Mouse (Mus musculus) myocyte (in vitro differentiated cells): ENCODE data around the gene Sytl3. TPM values are rescaled to one million over a fixed set of nuclear protein-coding genes. Genes with fewer than 3 reads are reported as not detected.

Experiments used
- H3K27me3 ChIP-seq: one replicate; pipeline ENCODE4 v1.6.1; 2011; ENCODE audit not compliant: control insufficient read depth, insufficient read depth, insufficient read length
- H3K36me3 ChIP-seq: one replicate; pipeline ENCODE4 v1.6.1; 2011; ENCODE audit not compliant: control insufficient read depth, insufficient read depth
- H3K4me2 ChIP-seq: one replicate; pipeline ENCODE4 v1.6.1; 2011; ENCODE audit warnings: low read depth, control low read depth
- H3K4me3 ChIP-seq: one replicate; pipeline ENCODE4 v1.5.1; 2011; ENCODE audit warnings: mild to moderate bottlenecking, control low read depth, moderate library complexity
- H3K79me2 ChIP-seq: one replicate; pipeline ENCODE4 v1.6.1; 2011; ENCODE audit not compliant: control insufficient read depth, insufficient read depth
- H3ac ChIP-seq: one replicate; pipeline ENCODE4 v1.6.1; 2011; ENCODE audit not compliant: control insufficient read depth, insufficient read length
- CEBPB ChIP-seq: IDR thresholded peaks from 2 replicates; pipeline ENCODE4 v1.6.1; 2011; ENCODE audit warnings: mild to moderate bottlenecking, moderate library complexity; ENCODE audit not compliant: poor library complexity, insufficient read depth, severe bottlenecking
- E2F4 ChIP-seq: IDR thresholded peaks from one replicate; pipeline ENCODE4 v1.6.1; 2011; ENCODE audit warnings: mild to moderate bottlenecking, control low read depth, moderate library complexity; ENCODE audit not compliant: insufficient read depth
- MAX ChIP-seq: IDR thresholded peaks from one replicate; pipeline ENCODE4 v1.6.1; 2011; ENCODE audit warnings: low read depth, mild to moderate bottlenecking, control low read depth
- MYOD1 ChIP-seq, 3 experiments: IDR thresholded peaks; one replicate each; pipeline ENCODE4 v1.6.1; 2011; ENCODE audit warnings: control low read depth in 2 of 3, low read depth in 2 of 3, mild to moderate bottlenecking in 2 of 3, moderate library complexity in 1 of 3; ENCODE audit not compliant: insufficient read length in 2 of 3, control insufficient read depth in 1 of 3
- MYOG ChIP-seq, 3 experiments: IDR thresholded peaks; one replicate each; pipeline ENCODE4 v1.6.1; 2011; ENCODE audit warnings: control low read depth in 2 of 3, low read depth in 2 of 3, mild to moderate bottlenecking in 2 of 3; ENCODE audit not compliant: insufficient read length in 2 of 3, control insufficient read depth in 1 of 3, insufficient read depth in 1 of 3
- POLR2A ChIP-seq: IDR thresholded peaks from one replicate; pipeline ENCODE4 v1.6.1; 2011; ENCODE audit warnings: low read depth, mild to moderate bottlenecking, control low read depth, moderate library complexity; ENCODE audit not compliant: insufficient read length
- POLR2AphosphoS2 ChIP-seq: IDR thresholded peaks from one replicate; pipeline ENCODE4 v1.6.1; 2011; ENCODE audit warnings: low read depth, control low read depth; ENCODE audit not compliant: insufficient read length
- REST ChIP-seq: IDR thresholded peaks from one replicate; pipeline ENCODE4 v1.6.1; 2011; ENCODE audit warnings: mild to moderate bottlenecking, control low read depth, moderate library complexity; ENCODE audit not compliant: insufficient read depth, insufficient read length
- SRF ChIP-seq: IDR thresholded peaks from one replicate; pipeline ENCODE4 v1.6.1; 2011; ENCODE audit warnings: low read depth; ENCODE audit not compliant: control insufficient read depth, insufficient read length
- TCF12 ChIP-seq: IDR thresholded peaks from one replicate; pipeline ENCODE4 v1.6.1; 2011; ENCODE audit warnings: mild to moderate bottlenecking, control low read depth; ENCODE audit not compliant: poor library complexity, insufficient read depth, severe bottlenecking
- TCF3 ChIP-seq: IDR thresholded peaks from one replicate; pipeline ENCODE4 v1.6.1; 2011; ENCODE audit warnings: low read depth, control low read depth; ENCODE audit not compliant: insufficient read length
- USF1 ChIP-seq: IDR thresholded peaks from one replicate; pipeline ENCODE4 v1.6.1; 2011; ENCODE audit warnings: low read depth, mild to moderate bottlenecking, control low read depth, moderate library complexity
- polyA plus RNA-seq: library from polyadenylated mRNA; unstranded; fragments of >200 nt; fragmentation: generic; extraction: Trizol; gene quantifications from one replicate; pipeline ENCODE4 v1.2.1, GENCODE M21; 2012; ENCODE audit warnings: missing spikeins

The Sytl3 gene
- polyA plus RNA-seq, 1 experiment = not detected

DNA sequence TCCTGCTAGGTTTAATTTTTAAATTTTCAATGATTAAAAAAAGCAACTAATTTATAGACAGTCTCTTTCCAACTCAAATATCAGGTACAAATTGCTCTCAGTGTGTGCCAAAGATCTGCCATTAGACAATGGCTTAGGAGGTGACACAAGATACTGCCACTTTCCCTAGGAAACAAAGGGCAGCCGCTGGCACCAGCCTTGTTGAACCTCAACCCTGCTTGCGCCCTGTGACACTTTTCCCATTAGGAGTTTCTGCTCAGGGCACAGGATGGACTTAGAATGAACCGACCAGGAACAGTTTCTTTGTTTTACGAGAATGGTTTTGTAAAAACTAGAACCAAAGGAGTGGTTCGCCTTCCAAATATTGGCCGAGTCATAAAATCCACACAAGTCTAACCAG is 117.2 kb downstream of the Sytl3 start:
- Histone ChIP-seq H3K27me3 (no peaks in the 10 kb centered on the region), H3K36me3 (no peaks in the 10 kb centered on the region), H3K79me2 (peaks cover 83% of the 10 kb centered on the region), H3ac (no peak overlapping the region), H3K4me2 (no peak overlapping the region), H3K4me3 (no peak overlapping the region)
- TF ChIP-seq REST (no peak), TCF3 (no peak), USF1 (no peak), MYOD1 (IDR thresholded peaks at IDR 0.05; ENCODE audit: control insufficient read depth in 1 of 3, insufficient read length in 2 of 3, low read depth in 2 of 3) (no peak), SRF (no peak), MYOG (IDR thresholded peaks at IDR 0.05; ENCODE audit: control insufficient read depth in 1 of 3, insufficient read depth in 1 of 3, insufficient read length in 2 of 3, low read depth in 2 of 3) (no peak), POLR2AphosphoS2 (no peak), MAX (no peak), TCF12 (no peak), POLR2A (no peak), E2F4 (no peak), CEBPB (no peak)

- H3K4me2 ChIP-seq = no peak overlapping the region
- TF ChIP-seq TCF3 (no peak), TCF12 (no peak), SRF (no peak), REST (no peak), POLR2A (no peak), E2F4 (no peak), MYOD1 (IDR thresholded peaks at IDR 0.05; ENCODE audit: control insufficient read depth in 1 of 3, insufficient read length in 2 of 3, low read depth in 2 of 3) (no peak), POLR2AphosphoS2 (no peak), CEBPB (no peak), USF1 (no peak), MAX (no peak), MYOG (IDR thresholded peaks at IDR 0.05; ENCODE audit: control insufficient read depth in 1 of 3, insufficient read depth in 1 of 3, insufficient read length in 2 of 3, low read depth in 2 of 3) (no peak)
- H3K4me3 ChIP-seq = no peak overlapping the region
- H3ac ChIP-seq = no peak overlapping the region
- H3K27me3 ChIP-seq = no peaks in the 10 kb centered on the region
- peaks cover 85% of the 10 kb centered on the region for H3K79me2 ChIP-seq
- H3K36me3 ChIP-seq = no peaks in the 10 kb centered on the region
These were observed 117.7 kb downstream of the Sytl3 start for GRCm38 (mm10) chr17:6776576-6776975.

GRCm38 (mm10) chr17:6777061-6777460 is 118.2 kb downstream of the Sytl3 start:
- H3K4me3 ChIP-seq = no peak overlapping the region
- TF ChIP-seq POLR2A (no peak), POLR2AphosphoS2 (no peak), E2F4 (no peak), SRF (no peak), CEBPB (no peak), USF1 (no peak), TCF12 (no peak), REST (no peak), MAX (no peak), TCF3 (no peak), MYOD1 (IDR thresholded peaks at IDR 0.05; ENCODE audit: control insufficient read depth in 1 of 3, insufficient read length in 2 of 3, low read depth in 2 of 3) (no peak), MYOG (IDR thresholded peaks at IDR 0.05; ENCODE audit: control insufficient read depth in 1 of 3, insufficient read depth in 1 of 3, insufficient read length in 2 of 3, low read depth in 2 of 3) (no peak)

GRCm38 (mm10) chr17:6777629-6778331 is 118.9 kb downstream of the Sytl3 start:
- Histone ChIP-seq H3ac (no peak overlapping the region), H3K79me2 (peaks cover 81% of the 10 kb centered on the region), H3K36me3 (no peaks in the 10 kb centered on the region), H3K27me3 (no peaks in the 10 kb centered on the region), H3K4me2 (peak overlapping the region; percentile 94), H3K4me3 (peak overlapping the region; percentile 91)
- TF ChIP-seq REST (no peak), POLR2A (no peak), MYOD1 (IDR thresholded peaks at IDR 0.05; ENCODE audit: control insufficient read depth in 1 of 3, insufficient read length in 2 of 3, low read depth in 2 of 3) (no peak), MAX (no peak), E2F4 (no peak), USF1 (no peak), POLR2AphosphoS2 (no peak), SRF (no peak), MYOG (IDR thresholded peaks at IDR 0.05; ENCODE audit: control insufficient read depth in 1 of 3, insufficient read depth in 1 of 3, insufficient read length in 2 of 3, low read depth in 2 of 3) (no peak), TCF12 (no peak), TCF3 (no peak), CEBPB (no peak)

More at GRCm38 (mm10) chr17:6777061-6777460, 118.2 kb downstream of the Sytl3 start:
- Histone ChIP-seq H3K4me2 (no peak overlapping the region), H3K27me3 (no peaks in the 10 kb centered on the region), H3K79me2 (peaks cover 86% of the 10 kb centered on the region), H3K36me3 (no peaks in the 10 kb centered on the region), H3ac (no peak overlapping the region)
